Mouse (Mus musculus): ENCODE measurements around the gene Arfgef3. TPM values are rescaled to one million over a fixed set of nuclear protein-coding genes. Genes with fewer than 3 reads are reported as not detected.

The Arfgef3 gene
- total and polyA plus RNA-seq, 3 experiments = 0.28 to 11.0 (median 0.50) TPM

DNA sequence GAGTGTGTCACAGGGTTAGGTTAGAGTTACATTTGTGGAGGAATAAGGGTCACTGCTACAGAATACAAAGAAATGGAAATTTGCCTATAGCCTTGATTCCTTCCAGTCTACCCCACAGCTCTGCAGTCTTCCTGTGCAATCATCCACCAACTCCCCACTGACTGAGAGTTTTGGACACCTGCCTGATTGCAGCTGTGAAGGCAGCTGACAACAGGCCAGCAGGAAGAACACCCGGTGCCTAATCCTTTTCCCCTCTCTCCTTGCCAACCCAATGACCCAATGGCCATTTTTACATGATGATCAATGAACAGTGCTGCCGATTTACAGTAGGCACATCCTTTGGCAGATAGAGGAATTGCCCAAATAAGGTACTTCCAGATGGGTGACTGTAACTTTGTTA is 43.6 kb downstream of the Arfgef3 start:
- H3K9ac ChIP-seq (ENCODE audit: insufficient read depth, low read depth) = no peak overlapping the region
- dilution Hi-C loops (cut with MboI; ENCODE audit: extremely low pct_ligation_motif_present, extremely low pct_unique_long_range_greater_than_20kb, low sequenced_read_pairs) (no loop called here), in situ Hi-C loops (cut with MboI; ENCODE audit: low pct_ligation_motif_present, low pct_unique_long_range_greater_than_20kb, low sequenced_read_pairs) (no loop called here)
- H3K36me3 ChIP-seq (replicated peaks in 1 of 2; ENCODE audit: control insufficient read depth in 1 of 2, insufficient read depth in 1 of 2, low read length in 1 of 2) = peaks cover 0 to 13% of the 10 kb centered on the region in 2 experiments
- H3K79me2 ChIP-seq (replicated peaks; ENCODE audit: control insufficient read depth, extremely low read depth, insufficient read depth, poor library complexity, severe bottlenecking) = no peaks in the 10 kb centered on the region; the same call in 1 of the 2 replicates
- no peak overlapping the region for H3K4me3 ChIP-seq (replicated peaks in 1 of 3; ENCODE audit: low read depth in 2 of 3, low read length in 2 of 3, poor library complexity in 1 of 3)
- TF ChIP-seq ELF1 (IDR thresholded peaks at IDR 0.05; ENCODE audit: low read depth, low read length) (no peak), MAZ (IDR thresholded peaks at IDR 0.05; ENCODE audit: low read depth, low read length) (no peak), USF1 (IDR thresholded peaks at IDR 0.05; ENCODE audit: low read depth, low read length) (no peak), IRF4 (IDR thresholded peaks at IDR 0.05; ENCODE audit: low read depth, low read length) (no peak), TBP (conservative IDR thresholded peaks at IDR 0.05; ENCODE audit: low read depth, low read length) (no peak), NELFE (IDR thresholded peaks at IDR 0.05; ENCODE audit: low read depth, low read length) (no peak), JUND (conservative IDR thresholded peaks at IDR 0.05; ENCODE audit: low read depth, low read length) (no peak), KAT2A (IDR thresholded peaks at IDR 0.05; ENCODE audit: insufficient replicate concordance, low read length) (no peak), MEF2A (IDR thresholded peaks at IDR 0.05; ENCODE audit: borderline replicate concordance, low read depth, low read length) (no peak), SIN3A (IDR thresholded peaks at IDR 0.05; ENCODE audit: low read length) (no peak), CHD2 (IDR thresholded peaks at IDR 0.05; ENCODE audit: low read length) (no peak), POLR2A (IDR thresholded peaks at IDR 0.05; ENCODE audit: low read depth, low read length) (no peak), ETS1 (conservative IDR thresholded peaks at IDR 0.05; ENCODE audit: low read depth, low read length) (no peak)
- H3K4me1 ChIP-seq (ENCODE audit: control insufficient read depth in 1 of 2, insufficient read depth in 2 of 2) = peaks cover 0 to 3% of the 10 kb centered on the region in 2 experiments; a peak in 1 of 4 replicates
- no peaks in the 10 kb centered on the region for H3K27me3 ChIP-seq (replicated peaks)
- H3K9me3 ChIP-seq (replicated peaks; ENCODE audit: low read length) = no peaks in the 10 kb centered on the region
- H3K27ac ChIP-seq (ENCODE audit: insufficient read depth, low read depth) = no peak overlapping the region
- no peak overlapping the region for H3K4me2 ChIP-seq (ENCODE audit: insufficient read depth, low read depth, poor library complexity, severe bottlenecking)
- no peak for DNase-seq (ENCODE audit: extremely low read depth)

- Histone ChIP-seq H3K4me2 (ENCODE audit: insufficient read depth, low read depth, poor library complexity, severe bottlenecking) (no peak overlapping the region), H3K79me2 (replicated peaks; ENCODE audit: control insufficient read depth, extremely low read depth, insufficient read depth, poor library complexity, severe bottlenecking) (no peaks in the 10 kb centered on the region; the same call in 1 of the 2 replicates), H3K27me3 (replicated peaks) (no peaks in the 10 kb centered on the region), H3K27ac (ENCODE audit: insufficient read depth, low read depth) (no peak overlapping the region), H3K4me1 (ENCODE audit: control insufficient read depth in 1 of 2, insufficient read depth in 2 of 2) (peaks cover 0 to 3% of the 10 kb centered on the region in 2 experiments; a peak in 1 of 4 replicates), H3K36me3 (replicated peaks in 1 of 2; ENCODE audit: control insufficient read depth in 1 of 2, insufficient read depth in 1 of 2, low read length in 1 of 2) (peaks cover 0 to 14% of the 10 kb centered on the region in 2 experiments), H3K4me3 (replicated peaks in 1 of 3; ENCODE audit: low read depth in 2 of 3, low read length in 2 of 3, poor library complexity in 1 of 3) (no peak overlapping the region), H3K9ac (ENCODE audit: insufficient read depth, low read depth) (no peak overlapping the region), H3K9me3 (replicated peaks; ENCODE audit: low read length) (no peaks in the 10 kb centered on the region)
- in situ Hi-C loops (cut with MboI; ENCODE audit: low pct_ligation_motif_present, low pct_unique_long_range_greater_than_20kb, low sequenced_read_pairs) (no loop called here), dilution Hi-C loops (cut with MboI; ENCODE audit: extremely low pct_ligation_motif_present, extremely low pct_unique_long_range_greater_than_20kb, low sequenced_read_pairs) (no loop called here)
- no peak for DNase-seq (ENCODE audit: extremely low read depth)
- TF ChIP-seq BHLHE40 (IDR thresholded peaks at IDR 0.05; ENCODE audit: low read depth, low read length) (no peak), JUND (conservative IDR thresholded peaks at IDR 0.05; ENCODE audit: low read depth, low read length) (no peak), USF2 (conservative IDR thresholded peaks at IDR 0.05; ENCODE audit: low read depth, low read length) (no peak), IRF4 (IDR thresholded peaks at IDR 0.05; ENCODE audit: low read depth, low read length) (no peak), CHD2 (IDR thresholded peaks at IDR 0.05; ENCODE audit: low read length) (no peak), CHD1 (IDR thresholded peaks at IDR 0.05; ENCODE audit: low read depth, low read length) (no peak), MAX (IDR thresholded peaks at IDR 0.05; ENCODE audit: low read length) (no peak), UBTF (IDR thresholded peaks at IDR 0.05; ENCODE audit: low read depth, low read length) (no peak), NRF1 (IDR thresholded peaks at IDR 0.05; ENCODE audit: low read depth, low read length) (no peak), E2F4 (IDR thresholded peaks at IDR 0.05; ENCODE audit: insufficient replicate concordance, low read depth, low read length) (no peak)
These were observed 44.6 kb downstream of the Arfgef3 start for GRCm38 (mm10) chr10:18699151-18699550.

All from CH12.LX (cell line).